Mouse (Mus musculus) Muller cell, postnatal 12 days (primary cell): ENCODE measurements around the gene Smarca2.

Source experiments
- DNase-seq: peaks from one replicate; pipeline ENCODE4 v3.0.0-alpha.2; 2015; ENCODE audit errors: inconsistent ontology term

Gene Smarca2

DNA sequence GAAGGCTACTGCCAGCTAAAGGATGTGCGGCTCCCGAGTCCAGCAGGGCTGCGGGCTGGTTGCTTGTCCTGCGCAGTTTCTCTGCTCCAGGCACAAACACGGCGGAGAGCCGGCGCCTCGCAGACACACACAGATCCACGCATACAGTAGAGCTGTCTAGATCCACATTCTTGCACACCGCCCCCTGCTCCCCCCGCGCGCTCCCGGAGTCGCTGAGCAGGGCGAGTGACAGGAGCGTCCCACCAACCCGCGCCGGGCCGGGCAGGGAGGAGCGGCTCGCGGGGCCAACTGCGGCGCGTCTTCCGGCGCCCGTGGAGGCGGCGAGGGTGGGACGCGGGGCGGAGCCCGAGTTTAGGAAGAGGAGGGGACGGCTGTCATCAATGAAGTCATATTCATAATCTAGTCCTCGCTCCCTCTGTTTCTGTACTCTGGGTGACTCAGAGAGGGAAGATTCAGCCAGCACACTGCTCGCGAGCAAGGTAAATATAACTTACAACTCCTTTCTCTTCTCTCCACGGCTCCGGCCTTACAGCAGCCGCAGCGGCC is at the start of gene Smarca2:
Gene Smarca2 (plus strand): TSS at position 296 of the 546 bp plus-strand sequence.
- DNase-seq = peak; percentile 100

DNA sequence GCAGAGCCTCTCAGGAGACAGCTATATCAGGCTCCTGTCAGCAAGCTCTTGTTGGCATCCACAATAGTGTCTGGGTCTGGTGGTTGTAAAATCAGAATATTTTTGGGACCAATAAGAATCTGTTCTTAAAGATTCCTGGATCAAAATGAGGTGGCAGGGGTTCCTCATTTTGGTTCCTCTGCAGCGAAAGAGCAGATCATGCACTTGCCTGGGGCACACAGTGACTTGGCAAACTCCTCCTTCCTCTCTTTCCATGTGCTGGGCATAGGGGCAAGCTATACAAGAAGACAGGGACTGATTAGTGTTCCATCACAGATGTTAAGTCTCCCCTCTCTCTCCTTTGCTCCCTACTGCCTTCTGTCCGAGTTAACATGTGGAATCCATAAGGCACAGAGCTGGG is 40.0 kb upstream of the Smarca2 start:
- DNase-seq = no peak

DNA sequence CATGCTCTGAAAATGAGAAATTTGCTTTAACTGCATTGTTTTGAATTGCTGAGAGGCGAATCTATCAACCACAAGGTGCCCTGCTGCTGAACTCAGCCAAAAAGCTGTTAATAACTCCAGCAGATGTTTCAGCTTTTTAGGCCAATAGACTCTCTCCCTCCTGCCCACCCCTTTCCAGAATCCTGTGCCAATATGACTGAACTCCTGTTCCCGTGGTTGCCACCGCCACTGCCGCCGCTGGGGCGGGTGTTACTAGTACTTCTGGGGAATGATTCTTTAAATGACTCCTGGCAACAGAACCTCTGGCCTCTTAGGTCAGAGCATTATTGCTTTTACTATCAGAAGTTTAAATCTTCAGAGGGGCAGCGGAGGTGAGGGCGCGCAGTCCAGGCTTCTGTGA is 38.7 kb upstream of the Smarca2 start:
- DNase-seq = peak; percentile 50

DNA sequence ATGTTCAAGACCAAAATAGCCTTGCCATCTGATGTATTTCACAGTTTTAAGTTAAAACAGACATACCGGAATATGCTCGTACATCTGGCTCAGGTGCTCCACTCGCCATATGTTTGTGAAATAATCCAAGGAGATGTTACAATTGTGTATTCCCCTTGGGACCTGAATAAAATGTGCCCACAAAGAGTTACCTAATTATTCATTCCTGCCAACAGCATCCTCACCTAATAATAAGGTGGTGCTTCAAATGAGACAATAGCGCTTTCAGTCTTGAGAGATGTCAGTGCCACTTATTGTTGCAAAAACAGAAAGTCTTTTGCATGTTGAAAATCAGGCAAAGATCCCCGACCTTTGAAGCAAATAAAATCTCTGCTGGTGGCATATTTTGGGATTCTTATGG is 36.6 kb upstream of the Smarca2 start:
- DNase-seq = no peak

DNA sequence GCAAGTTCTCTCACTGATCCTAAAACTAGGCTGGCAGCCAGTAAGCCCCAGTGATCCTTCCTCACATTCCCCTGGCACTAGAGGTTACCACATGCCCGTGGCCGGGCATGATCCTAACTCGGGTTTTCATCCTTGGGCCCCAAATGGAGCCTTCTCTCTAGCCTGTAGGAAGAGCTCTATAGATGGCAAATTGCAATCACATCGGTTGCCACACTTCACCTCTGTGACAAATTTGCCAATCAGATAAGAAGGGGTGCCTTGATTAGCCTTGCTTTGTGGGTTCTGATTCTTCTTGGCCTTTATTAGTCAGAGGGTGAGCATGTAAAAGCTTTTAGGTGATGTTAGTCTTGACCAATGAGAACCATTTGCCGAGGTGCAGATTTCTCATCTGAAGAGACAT is 35.9 kb upstream of the Smarca2 start:
- DNase-seq = no peak

DNA sequence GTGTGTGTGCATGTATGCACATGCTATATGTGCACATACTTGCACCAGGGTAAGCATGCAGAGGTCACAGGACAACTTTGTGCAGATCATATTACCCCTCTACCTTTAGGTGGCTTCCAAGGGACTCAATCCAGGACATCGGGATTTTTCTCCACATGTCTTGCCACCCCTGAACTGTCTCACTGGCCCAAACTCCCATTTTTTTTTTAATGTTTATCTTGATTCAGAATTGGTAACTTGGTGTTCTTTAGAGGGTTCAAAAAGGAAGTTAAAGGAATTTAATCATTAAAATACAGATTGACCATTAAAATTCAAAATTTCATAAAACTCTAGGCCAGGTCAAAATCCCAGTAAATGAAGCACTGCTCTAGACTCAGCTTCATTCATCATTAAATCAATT is 35.4 kb upstream of the Smarca2 start:
- DNase-seq = no peak

DNA sequence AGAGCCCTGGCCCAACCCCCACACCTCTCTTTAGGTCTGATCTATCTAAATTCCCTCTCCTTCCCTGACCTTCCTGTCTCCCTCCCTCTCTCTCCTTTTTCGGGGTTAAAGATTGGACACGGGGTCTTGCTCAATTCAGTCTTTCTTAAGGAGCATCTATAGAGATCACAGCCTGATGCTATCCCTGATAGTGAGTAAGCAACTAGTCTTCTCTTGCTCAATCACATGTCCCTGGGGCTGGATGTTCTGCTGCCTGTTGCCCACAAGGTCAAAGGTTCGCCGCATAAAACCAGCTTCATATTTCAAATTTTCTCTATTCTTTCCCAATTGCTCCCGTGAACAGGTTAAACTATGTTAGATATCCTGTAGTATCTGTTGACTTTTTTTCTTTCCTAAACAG is 25.2 kb upstream of the Smarca2 start:
- DNase-seq = no peak

DNA sequence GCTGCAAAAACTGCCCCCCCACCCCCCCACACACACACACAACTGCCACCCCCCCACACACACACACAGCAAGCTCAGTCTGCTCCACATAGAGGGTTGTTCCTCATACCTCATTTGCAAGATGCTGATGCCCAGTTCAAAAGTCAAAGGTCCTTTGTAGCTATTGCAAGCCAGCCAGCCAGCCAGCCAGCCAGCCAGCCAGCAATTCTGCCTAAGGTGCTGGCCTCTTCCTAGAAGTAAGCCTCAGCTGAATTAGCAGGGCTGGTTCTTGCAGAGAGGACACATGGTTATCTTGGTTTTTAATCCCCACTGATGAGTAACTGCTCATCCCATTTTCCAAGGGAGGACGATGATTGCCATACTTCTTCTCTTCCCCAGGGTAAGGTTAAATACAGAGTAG is 24.8 kb upstream of the Smarca2 start:
- no peak for DNase-seq

DNA sequence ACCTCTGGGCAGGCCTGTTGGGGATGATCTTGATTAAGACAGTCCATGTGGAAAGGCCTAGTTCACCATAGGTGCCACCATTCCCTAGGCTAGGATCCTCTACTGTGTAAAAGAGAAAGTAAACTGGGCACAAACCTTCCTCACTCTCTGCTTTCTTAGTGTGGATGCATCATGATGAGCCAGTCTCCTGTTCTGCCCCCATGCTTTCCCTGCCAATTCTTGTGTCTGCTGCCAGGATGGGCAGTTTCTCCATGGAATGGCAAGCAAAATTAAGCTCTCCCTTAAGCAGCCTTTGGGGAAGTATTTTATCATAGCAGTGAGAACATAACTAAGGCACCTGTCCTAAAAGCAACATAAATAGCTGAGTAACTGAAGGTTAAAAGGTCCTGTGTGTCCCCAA is 10.2 kb upstream of the Smarca2 start:
- no peak for DNase-seq

DNA sequence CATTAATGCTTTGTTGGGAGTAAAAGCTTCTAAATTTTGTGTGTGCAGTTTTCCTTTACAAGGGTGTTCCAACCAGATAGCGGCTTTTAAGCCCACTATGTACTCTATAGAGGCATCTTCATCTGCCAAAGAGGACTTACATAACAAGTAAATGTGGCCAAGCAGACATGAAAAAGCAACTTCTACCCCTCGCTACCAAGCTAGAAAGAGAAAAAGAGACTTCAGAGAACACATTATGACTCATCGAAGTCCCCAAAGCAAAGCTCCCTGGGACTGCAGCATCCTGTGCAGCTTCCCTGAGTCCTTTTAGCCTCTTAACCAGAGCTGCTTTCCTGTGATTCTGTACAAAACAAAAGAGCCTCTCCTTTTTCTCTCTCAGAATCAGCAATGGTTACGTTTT is 3.4 kb upstream of the Smarca2 start:
- no peak for DNase-seq

DNA sequence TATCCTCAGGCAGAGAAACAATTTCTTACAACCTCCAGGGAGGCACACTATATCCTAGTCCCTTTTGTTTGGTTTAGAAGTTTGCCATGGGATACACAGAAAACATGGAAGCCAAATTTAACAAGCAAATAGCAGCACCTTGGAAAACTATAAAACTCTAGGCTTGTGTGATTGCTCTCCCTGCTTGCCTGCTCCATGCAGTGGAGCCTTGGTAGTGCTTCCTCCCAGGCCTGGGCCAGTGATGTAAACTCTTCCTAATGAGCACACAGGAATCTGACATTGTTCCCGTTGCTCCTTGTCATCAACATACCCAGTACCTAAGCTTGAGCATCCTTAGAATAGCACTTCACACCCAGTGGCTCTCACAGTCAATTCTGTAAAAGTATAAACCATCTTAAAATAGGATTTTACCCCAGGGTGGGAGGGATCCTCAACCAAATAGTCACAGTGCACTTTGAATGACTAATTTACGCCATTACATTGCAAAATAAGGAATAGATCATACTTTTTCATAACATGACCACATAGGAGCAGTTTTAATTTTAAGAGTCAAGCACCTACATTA is 1.5 kb upstream of the Smarca2 start:
- no peak for DNase-seq

DNA sequence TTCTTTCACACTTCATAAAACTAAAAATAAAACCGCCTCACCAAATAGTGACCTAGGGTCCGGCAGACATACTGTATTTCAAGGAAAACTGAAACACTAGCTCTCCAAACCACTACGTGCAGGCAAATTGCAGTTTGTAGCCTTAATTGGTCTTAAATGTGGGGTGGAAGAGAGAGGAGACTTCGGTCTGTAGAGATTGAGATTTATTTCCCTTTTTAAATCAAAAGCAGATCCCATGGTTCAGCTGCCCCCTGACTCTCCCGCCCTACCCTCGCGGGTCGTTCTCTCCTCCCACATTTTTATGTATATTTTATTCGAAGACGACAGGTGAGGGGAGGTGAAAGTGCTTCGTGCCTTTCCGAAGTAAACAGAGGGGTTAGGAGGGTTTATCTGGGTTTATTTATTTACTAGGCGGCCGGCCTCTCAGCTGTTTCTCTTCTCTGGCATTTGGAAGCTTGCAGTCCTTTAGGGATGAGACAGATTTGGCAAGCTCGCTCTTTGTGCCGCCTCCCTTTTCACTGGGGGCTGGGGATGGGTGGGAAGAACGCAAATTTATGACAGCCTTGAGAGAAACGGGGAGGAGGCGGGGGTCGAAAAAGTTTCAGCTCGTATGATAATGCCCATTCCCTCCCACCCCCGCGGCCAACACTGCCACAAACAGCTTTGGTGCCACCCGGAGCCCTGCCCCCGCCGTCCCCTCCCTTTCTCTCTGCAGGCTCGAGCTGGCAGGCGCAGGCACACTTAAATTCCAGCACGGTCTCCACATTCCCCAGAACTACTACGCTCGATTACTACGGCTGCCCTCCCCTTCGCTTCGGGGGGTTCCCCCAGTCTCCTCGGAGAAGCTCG is 720 bp upstream of the Smarca2 start:
- DNase-seq = no peak

DNA sequence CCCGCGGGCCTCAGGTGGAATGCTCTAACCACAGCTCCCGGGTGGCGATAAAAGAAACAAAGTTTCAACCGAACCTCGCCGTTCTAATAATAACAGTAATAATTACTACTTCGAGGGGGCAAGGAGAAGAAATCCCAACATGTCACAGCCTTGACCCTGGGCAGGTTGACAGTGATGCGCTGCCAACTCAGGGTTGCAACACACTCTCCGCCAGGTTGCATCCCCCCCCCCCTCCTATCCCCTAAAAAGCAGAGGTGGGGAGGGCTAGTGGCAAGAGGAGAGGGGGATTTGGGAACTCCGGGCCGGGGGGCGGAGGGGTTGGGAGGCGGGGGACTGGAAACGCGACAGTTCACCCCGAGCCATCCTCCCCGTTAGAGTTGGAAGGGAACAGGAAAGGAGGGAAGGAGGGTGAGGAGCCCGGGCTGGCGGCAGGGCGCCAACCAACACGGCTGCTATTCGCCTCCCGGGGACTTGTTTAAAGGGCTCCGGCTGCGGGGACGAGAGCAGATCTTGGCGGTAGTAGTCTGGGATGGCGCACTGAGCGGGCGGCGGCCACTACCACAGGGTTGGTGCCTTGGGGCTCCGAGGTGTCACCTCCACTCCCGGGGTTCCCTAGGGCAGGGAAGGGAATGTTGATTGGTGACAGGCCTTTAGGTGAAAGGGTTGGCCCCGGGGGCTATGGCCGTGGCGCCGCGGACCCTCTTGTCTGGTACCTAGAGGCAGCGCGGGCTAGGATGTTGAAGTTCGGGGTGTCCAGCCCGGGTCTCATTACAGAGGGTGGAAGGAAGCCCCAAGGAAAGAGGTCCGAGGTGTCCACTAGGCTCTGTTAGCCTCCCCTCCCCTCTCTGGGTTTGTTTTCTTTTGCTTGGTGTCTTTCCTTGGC is 829 bp downstream of the Smarca2 start:
- DNase-seq = peak; percentile 66

DNA sequence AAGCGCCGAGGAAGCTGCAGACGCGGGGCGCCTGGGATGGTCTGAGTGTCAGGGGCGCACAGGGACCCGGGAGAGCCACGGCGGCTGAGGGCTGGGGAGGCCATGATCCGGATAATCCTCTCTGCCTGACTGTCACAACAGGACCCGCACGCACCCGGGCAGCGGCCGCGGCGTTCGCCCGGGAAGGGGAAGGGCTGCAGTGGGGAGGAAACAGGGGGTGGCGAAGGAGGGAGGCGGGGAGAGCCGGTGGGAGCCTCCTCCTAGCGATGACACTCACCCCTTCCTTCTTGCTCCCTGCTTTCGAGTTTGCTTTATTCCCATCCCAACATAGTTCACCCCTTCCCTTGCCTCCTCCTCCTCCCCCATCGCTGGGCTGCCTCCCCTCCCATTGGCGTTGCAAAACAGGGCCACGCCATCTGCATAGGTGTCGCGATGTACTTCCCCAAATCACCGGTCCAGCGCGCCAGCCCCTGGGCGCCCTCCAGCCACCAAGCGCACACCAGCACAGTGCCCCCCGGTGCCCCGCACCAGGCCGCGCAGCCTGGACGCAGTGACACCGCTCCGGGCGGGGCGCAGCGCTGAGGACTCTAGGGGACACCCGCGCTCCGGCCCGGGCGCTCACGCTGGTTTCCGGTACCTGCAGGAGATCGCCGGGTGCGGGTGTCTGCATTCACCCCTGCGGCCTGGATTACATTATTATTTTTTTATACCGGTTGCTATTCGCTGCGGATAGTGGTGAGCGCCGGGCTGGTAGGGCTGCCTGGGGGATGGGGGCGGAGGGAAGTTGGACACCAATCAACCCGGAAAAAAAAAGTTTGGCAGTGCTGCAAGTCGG is 1.7 kb downstream of the Smarca2 start:
- DNase-seq = peak; percentile 72

DNA sequence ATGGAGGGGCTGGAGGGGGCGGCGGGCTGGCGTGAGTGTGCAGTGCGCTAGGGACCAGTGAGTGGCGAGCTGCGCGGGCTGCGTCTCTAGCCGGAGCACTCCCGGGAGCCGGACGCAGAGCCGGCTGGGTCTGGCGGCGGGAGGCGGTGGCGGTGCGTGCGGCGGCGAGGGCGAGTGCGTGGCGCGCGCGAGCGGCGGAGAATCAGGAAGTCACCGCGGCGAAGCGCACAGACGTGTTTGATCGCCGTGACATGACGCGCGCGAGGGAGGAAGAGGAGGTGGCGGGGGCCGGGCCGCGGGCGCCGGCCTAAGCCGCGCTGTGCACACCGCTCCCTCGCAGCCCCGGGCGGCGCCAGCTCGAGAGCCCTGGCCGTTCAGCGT is 2.3 kb downstream of the Smarca2 start:
- DNase-seq = peak; percentile 72

DNA sequence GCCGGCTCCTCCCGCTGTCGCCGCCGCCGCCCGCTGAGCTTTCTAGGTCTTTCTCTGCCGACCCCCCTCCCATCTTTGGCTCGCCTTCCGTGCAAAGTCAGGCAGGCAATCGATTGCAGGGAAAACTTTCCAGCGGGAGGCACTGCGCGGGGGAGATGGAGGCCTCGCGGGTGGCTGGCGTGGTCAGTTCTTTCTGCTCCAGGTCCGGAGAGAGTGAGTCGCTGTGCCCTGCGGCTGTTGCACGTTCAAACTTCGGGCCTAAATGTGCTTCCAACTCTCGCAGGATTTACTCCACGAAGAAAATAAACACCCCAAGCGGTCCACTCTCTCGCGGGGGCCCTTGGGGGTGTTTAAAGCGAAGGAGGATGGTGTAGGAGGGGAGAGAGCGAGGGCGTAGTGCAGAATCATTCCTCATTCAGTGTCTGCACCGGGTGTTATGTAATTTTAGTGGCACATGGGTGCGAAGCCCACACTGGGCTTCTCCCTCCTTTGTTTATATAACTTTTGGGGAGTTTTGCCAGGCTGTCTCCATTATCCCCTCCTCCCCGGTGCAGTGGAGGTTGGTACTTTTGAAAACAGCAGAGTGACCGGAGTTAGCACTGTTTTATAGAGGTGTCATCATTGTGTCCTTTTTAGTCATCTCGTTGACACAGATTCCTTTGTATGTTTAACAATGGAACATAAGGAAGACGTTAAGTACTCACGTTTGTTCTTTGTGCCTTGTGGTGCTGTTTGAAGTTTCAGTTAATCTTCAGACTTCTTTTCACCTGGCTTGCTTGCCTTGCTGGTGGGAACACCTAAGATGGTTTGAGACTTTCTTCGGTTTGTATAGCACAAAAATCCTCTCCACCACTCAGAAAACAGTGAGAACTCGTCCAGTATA is 2.9 kb downstream of the Smarca2 start:
- peak; percentile 56 for DNase-seq

DNA sequence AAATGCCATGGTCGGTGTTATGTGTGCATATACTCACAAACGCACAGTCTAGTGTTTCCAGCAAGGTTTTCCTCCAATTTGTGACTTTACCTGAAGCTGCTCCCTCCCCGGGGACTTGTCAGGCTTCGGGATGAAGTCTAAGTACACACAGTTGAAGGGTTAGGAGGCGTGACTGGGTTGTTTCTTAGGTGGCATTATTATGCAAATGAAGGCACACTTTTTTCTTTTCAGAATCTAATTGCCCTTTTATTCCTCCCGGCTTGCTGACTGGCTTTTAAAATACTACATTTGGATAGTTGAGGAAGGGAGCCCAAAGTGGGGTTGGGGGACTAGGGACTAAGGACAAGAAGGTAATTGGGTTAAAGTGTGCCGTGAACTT is 3.6 kb downstream of the Smarca2 start:
- no peak for DNase-seq

DNA sequence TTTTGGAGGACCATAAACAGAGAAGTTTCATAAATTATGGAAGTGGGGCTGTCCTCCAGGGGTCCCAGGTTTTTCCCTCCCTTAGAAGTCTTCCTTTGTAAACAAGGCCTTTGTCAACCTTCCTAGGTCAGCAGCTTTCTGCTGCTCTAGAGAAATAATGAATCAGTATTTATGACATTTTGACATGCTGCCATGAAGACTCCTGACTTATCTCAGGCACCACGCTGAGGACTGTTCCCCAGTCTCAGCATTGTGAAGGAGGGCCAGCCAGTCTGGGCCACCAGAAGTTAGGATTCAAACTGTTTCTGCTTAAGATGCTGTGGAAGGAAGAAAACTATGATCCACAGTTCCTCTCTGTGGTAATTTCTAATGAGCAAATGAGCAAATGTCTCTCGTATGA is 4.8 kb downstream of the Smarca2 start:
- no peak for DNase-seq

DNA sequence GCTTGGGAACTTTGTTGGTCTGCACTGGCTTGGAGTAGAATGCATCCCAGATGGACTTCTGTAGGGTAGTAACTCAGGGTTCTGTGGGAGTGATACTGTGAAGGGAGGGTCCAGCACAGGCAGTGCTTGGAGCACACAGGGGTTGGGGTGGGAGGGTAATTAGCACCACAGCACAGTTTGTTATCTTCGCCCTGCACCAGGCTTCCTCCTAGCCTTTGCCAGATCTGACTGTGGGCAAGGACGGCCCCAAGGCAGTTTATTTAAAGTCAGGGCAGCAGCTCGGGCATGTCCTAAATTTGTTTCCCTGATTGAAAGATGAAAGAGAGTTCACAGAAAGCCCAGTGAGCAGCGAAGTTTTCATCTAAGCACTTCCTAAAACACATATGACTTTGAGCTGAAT is 8.1 kb downstream of the Smarca2 start:
- no peak for DNase-seq

DNA sequence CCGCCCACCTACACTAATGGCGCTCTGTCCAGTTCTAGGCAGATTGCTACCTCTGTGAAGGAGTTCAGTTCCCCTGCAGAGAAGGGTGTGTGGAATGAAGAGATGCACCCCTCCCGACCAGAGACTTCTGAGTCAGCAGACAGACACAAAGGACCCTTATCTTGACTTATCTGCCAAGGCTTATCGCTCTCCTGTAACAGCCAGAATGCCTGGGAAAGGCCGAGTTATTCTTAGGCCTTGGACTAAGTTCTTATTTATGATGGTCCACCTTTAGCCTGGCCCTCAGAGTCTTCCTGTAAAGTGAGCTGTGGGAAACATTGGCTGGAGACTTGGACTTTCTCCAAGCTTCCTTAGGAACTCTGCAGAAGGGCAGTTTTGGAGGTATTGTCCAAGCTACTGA is 8.8 kb downstream of the Smarca2 start:
- no peak for DNase-seq
